Mouse (Mus musculus) forebrain, embryonic 13.5 days (tissue): Measurements from ENCODE around the gene Gm19668. TPM values are rescaled to one million over a fixed set of nuclear protein-coding genes. Genes with fewer than 3 reads are reported as not detected.
"Not testable (repeated sequence)": the region's sequence is repeated elsewhere in the genome, so short reads cannot be mapped to it uniquely, and the experiment has no call there.

Source experiments
- ATAC-seq: fragments of 200-750 bp; cut with Nextera tagmentation; 2 replicates; pipeline ENCODE4 v1.8.0; 2017
- H3K27ac ChIP-seq: fragments of 300-500 bp; sonication (generic); 2 replicates; pipeline ENCODE4 v1.5.1; 2015; ENCODE audit warnings: inconsistent platforms, mild to moderate bottlenecking, moderate library complexity
- H3K27me3 ChIP-seq: fragments of 300-500 bp; sonication (generic); 2 replicates; pipeline ENCODE4 v1.6.1; 2015; ENCODE audit warnings: mild to moderate bottlenecking, inconsistent platforms
- H3K36me3 ChIP-seq: fragments of 300-500 bp; sonication (generic); 2 replicates; pipeline ENCODE4 v1.6.1; 2015; ENCODE audit warnings: mild to moderate bottlenecking, inconsistent platforms; ENCODE audit not compliant: poor library complexity, severe bottlenecking
- H3K4me1 ChIP-seq: fragments of 300-500 bp; sonication (generic); 2 replicates; pipeline ENCODE4 v1.6.1; 2015; ENCODE audit warnings: inconsistent platforms
- H3K4me2 ChIP-seq: fragments of 300-500 bp; sonication (generic); 2 replicates; pipeline ENCODE4 v1.6.1; 2015; ENCODE audit warnings: inconsistent platforms, mild to moderate bottlenecking, moderate library complexity
- H3K4me3 ChIP-seq: fragments of 300-500 bp; sonication (generic); 2 replicates; pipeline ENCODE4 v1.5.1; 2015; ENCODE audit warnings: mild to moderate bottlenecking, inconsistent platforms
- H3K9ac ChIP-seq: fragments of 300-500 bp; sonication (generic); 2 replicates; pipeline ENCODE4 v1.6.1; 2015; ENCODE audit warnings: mild to moderate bottlenecking, inconsistent platforms
- H3K9me3 ChIP-seq: fragments of 300-500 bp; sonication (generic); replicated peaks from 2 replicates; pipeline ENCODE4 v1.6.1; 2016; ENCODE audit warnings: inconsistent platforms
- WGBS: fragments of 180-500 bp; shearing (Covaris S2); methylation state at CpG from one replicate; pipeline ENCODE4 v1.1.7; 2015; 5-methylcytosine and 5-hydroxymethylcytosine counted together
- polyA plus RNA-seq: library from polyadenylated mRNA; unstranded; fragments of >200 nt; fragmentation: Nextera tagmentation; extraction: Ambion mirVana; gene quantifications from 2 replicates; pipeline ENCODE4 v1.2.1, GENCODE M21; 2015

The Gm19668 gene
- polyA plus RNA-seq, 1 experiment from 2014 or later, result not detected

DNA sequence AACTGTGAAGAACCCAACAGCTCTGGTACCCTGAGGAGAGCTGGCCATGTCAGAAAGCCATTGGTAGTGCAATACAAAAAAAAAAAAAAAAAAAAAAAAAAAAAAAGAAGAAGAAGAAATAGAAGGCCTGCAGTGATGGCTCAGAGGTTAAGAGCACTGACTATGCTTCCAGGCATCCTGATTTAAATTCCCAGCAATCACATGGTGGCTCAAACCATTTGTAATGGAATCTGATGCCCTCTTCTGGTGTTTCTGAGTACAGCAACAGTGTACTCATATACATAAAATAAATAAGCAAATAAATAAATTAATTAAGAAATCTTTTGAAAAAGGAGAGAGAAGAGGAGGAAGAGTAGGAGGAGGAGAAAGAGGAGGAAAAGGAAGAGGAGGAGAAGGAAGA is 45.5 kb downstream of the Gm19668 start:
- no peak overlapping the region for H3K4me2 ChIP-seq
- H3K4me3 ChIP-seq, result no peak overlapping the region
- no peaks in the 10 kb centered on the region for H3K27me3 ChIP-seq
- H3K4me1 ChIP-seq, result no peaks in the 10 kb centered on the region
- no peak overlapping the region for H3K27ac ChIP-seq
- H3K36me3 ChIP-seq, result no peaks in the 10 kb centered on the region
- no peaks in the 10 kb centered on the region for H3K9me3 ChIP-seq
- ATAC-seq, result no peak
- no peak overlapping the region for H3K9ac ChIP-seq

GRCm38 (mm10) chr10:77752312-77752711 is 46.6 kb downstream of the Gm19668 start:
- not testable (repeated sequence) for H3K36me3 ChIP-seq, H3K27ac ChIP-seq, H3K4me1 ChIP-seq, H3K9ac ChIP-seq, H3K9me3 ChIP-seq, H3K4me2 ChIP-seq, H3K27me3 ChIP-seq, H3K4me3 ChIP-seq, ATAC-seq
- 69% methylated on average over 3 of the region's 3 CpGs for WGBS

DNA sequence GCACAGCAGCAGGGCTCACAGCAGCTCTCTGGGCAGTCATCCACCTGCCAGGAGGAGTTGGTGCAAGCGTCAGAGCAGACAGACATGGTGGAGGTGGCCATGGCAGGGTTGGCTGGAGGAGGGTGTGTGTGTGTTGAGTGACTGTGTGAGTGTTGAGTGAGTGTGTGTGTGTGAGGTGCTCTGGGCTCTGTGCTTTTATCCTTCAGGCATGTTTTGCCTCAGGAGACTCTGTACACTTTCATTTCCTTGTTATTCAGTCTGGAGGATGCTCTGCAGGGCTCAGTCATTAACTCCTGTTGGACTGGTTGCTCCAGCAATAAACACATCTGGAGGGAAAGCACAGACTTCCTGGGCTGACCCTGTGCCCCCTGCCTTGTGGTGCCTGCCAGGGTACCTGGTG is 47.7 kb downstream of the Gm19668 start, which contains the start of gene Gm9736:
Gm9736 (minus strand) TSS at position 101 of the 400 bp plus-strand sequence.
- WGBS, result 71% methylated on average over 1 of the region's 1 CpGs
- ATAC-seq, H3K27me3 ChIP-seq, H3K4me1 ChIP-seq, H3K36me3 ChIP-seq, H3K9me3 ChIP-seq, H3K4me2 ChIP-seq, H3K27ac ChIP-seq, H3K9ac ChIP-seq, H3K4me3 ChIP-seq: not testable (repeated sequence)

DNA sequence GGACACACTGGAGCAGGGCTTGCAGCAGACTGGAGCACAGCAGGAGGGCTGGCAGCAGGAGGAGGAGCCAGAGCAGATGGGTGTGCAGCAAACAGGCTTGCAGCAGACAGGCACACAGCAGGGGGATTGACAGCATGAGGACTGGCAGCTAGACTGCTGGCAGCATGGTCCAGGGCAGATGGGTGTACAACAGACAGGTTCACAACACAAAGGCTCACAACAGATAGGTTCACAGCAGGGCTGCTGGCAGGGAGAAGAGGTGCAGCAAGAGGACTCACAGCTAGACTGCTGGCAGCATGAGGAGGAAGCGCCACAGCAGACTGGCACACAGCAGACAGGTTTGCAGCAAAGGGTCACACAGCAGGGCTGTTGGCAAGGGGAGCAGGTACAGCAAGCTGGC is 48.2 kb downstream of the Gm19668 start:
- ATAC-seq, H3K9me3 ChIP-seq, H3K4me2 ChIP-seq, H3K4me1 ChIP-seq, H3K36me3 ChIP-seq, H3K27ac ChIP-seq, H3K27me3 ChIP-seq, H3K9ac ChIP-seq, H3K4me3 ChIP-seq: not testable (repeated sequence)
- WGBS, result 88% methylated on average over 1 of the region's 1 CpGs

Other genes with a start within 250 kb of the Gm19668 start
- 57.8 and 63.6 TPM in 2 replicates for gene Pttg1ip, start 217.4 kb downstream of the Gm19668 start, polyA plus RNA-seq
- gene Sumo3, start 193.0 kb downstream of the Gm19668 start, polyA plus RNA-seq, result 329 and 347 TPM in 2 replicates
- 2.3 TPM in 1 of 2 replicates, not detected in the other for gene Gm49325, start 192.9 kb downstream of the Gm19668 start, polyA plus RNA-seq
- 103 and 115 TPM in 2 replicates for gene Ube2g2, start 176.9 kb downstream of the Gm19668 start, polyA plus RNA-seq
- 0.64 and 0.65 TPM in 2 replicates for gene Tspear, start 112.6 kb downstream of the Gm19668 start, polyA plus RNA-seq
- gene Gm19402, start 108.4 kb downstream of the Gm19668 start, polyA plus RNA-seq, result not detected in 2 replicates
- gene Gm9508, start 101.9 kb downstream of the Gm19668 start, polyA plus RNA-seq, result not detected in 2 replicates
- gene Gm10272, start 92.5 kb downstream of the Gm19668 start, polyA plus RNA-seq, result not detected in 2 replicates
- gene Gm10024, start 87.7 kb downstream of the Gm19668 start, polyA plus RNA-seq, result not detected in 2 replicates
- gene Gm10142, start 83.3 kb downstream of the Gm19668 start, polyA plus RNA-seq, result not detected in 2 replicates
- gene Krtap12-1, start 78.5 kb downstream of the Gm19668 start, polyA plus RNA-seq, result not detected in 2 replicates
- gene Gm10100, start 72.6 kb downstream of the Gm19668 start, polyA plus RNA-seq, result not detected in 2 replicates
- gene Gm18596, start 56.5 kb downstream of the Gm19668 start, polyA plus RNA-seq, result not detected in 2 replicates
- not detected in 2 replicates for gene Gm9736, start 47.8 kb downstream of the Gm19668 start, polyA plus RNA-seq
- gene Gm3233, start 39.5 kb downstream of the Gm19668 start, polyA plus RNA-seq, result not detected in 2 replicates
- not detected in 2 replicates for gene Gm3238, start 27.8 kb downstream of the Gm19668 start, polyA plus RNA-seq
- not detected in 2 replicates for gene Gm7138, start 22.2 kb downstream of the Gm19668 start, polyA plus RNA-seq
- not detected in 2 replicates for gene Gm3250, start 16.6 kb downstream of the Gm19668 start, polyA plus RNA-seq
- gene Gm7137, start 10.9 kb downstream of the Gm19668 start, polyA plus RNA-seq, result not detected in 2 replicates
- not detected in 2 replicates for gene Gm9639, start 4.1 kb downstream of the Gm19668 start, polyA plus RNA-seq
- gene Gm9507, start 12.7 kb upstream of the Gm19668 start, polyA plus RNA-seq, result not detected in 2 replicates
- not detected in 2 replicates for gene Gm2696, start 15.5 kb upstream of the Gm19668 start, polyA plus RNA-seq
- gene Krtap10-4, start 28.0 kb upstream of the Gm19668 start, polyA plus RNA-seq, result not detected in 2 replicates
- not detected in 2 replicates for gene Krtap10-10, start 36.8 kb upstream of the Gm19668 start, polyA plus RNA-seq
- not detected in 2 replicates for gene Gm36176, start 47.7 kb upstream of the Gm19668 start, polyA plus RNA-seq
- not detected in 2 replicates for gene Gm10318, start 53.7 kb upstream of the Gm19668 start, polyA plus RNA-seq
- gene Gm3285, start 62.8 kb upstream of the Gm19668 start, polyA plus RNA-seq, result not detected in 2 replicates
- gene Lrrc3, start 103.4 kb upstream of the Gm19668 start, polyA plus RNA-seq, result 4.7 and 6.8 TPM in 2 replicates
- gene Trpm2, start 171.4 kb upstream of the Gm19668 start, polyA plus RNA-seq, result 1.4 and 1.6 TPM in 2 replicates
- gene 1810043G02Rik, start 179.4 kb upstream of the Gm19668 start, polyA plus RNA-seq, result 26.7 and 36.1 TPM in 2 replicates
- 98.0 and 114 TPM in 2 replicates for gene Pfkl, start 210.9 kb upstream of the Gm19668 start, polyA plus RNA-seq
- gene Dnmt3l, start 242.8 kb upstream of the Gm19668 start, polyA plus RNA-seq, result not detected in 2 replicates
- gene Aire, start 244.5 kb upstream of the Gm19668 start, polyA plus RNA-seq, result 0.18 TPM in 1 of 2 replicates, not detected in the other